Mouse (Mus musculus) CD4-positive, CD25-positive, alpha-beta regulatory T cell (primary cell): ENCODE results near the gene Gm3183. TPM values are rescaled to one million over a fixed set of nuclear protein-coding genes. Genes with fewer than 3 reads are reported as not detected.

Experiments
- polyA plus RNA-seq: library from polyadenylated mRNA; unstranded; fragments of 100-300 nt; shearing (Covaris generic); gene quantifications from one replicate; pipeline ENCODE4 v1.2.1, GENCODE M21; 2017

The Gm3183 gene
- 0.90 TPM for polyA plus RNA-seq

GRCm38 (mm10) chr5:94865136-94865535, at the start of gene Gm3183:
TSS of gene Gm3183 (plus strand) at chr5:94865436.

Other genes starting within 250 kb of the Gm3183 start
- not detected for gene Gm3147, start 249.1 kb upstream of the Gm3183 start, polyA plus RNA-seq
- gene Gm6509, start 241.5 kb upstream of the Gm3183 start, polyA plus RNA-seq: not detected
- gene Gm6205, start 217.1 kb upstream of the Gm3183 start, polyA plus RNA-seq: not detected
- gene Gm6367, start 123.2 kb downstream of the Gm3183 start, polyA plus RNA-seq: not detected
- not detected for gene Gm7942, start 241.5 kb downstream of the Gm3183 start, polyA plus RNA-seq